Mouse (Mus musculus) neural tube, embryonic 14.5 days (tissue): ENCODE data around the gene Cdca5. TPM values are rescaled to one million over a fixed set of nuclear protein-coding genes. Genes with fewer than 3 reads are reported as not detected.

ENCODE experiments used
- ATAC-seq: fragments of 200-750 bp; cut with Nextera tagmentation; 2 replicates; pipeline ENCODE4 v1.8.0; 2017; ENCODE audit warnings: low read depth, mild to moderate bottlenecking, moderate TSS enrichment, moderate library complexity
- H3K27ac ChIP-seq: fragments of 300-500 bp; sonication (generic); 2 replicates; pipeline ENCODE4 v1.5.1; 2014; ENCODE audit warnings: low read depth, mild to moderate bottlenecking, control low read depth, low read length, moderate library complexity, mixed read lengths
- H3K27me3 ChIP-seq: fragments of 300-500 bp; sonication (generic); 2 replicates; pipeline ENCODE4 v1.6.1; 2014; ENCODE audit warnings: low read length; ENCODE audit not compliant: control insufficient read depth, insufficient read depth
- H3K36me3 ChIP-seq: fragments of 300-500 bp; sonication (generic); 2 replicates; pipeline ENCODE4 v1.6.1; 2014; ENCODE audit warnings: low read length, mixed read lengths; ENCODE audit not compliant: control insufficient read depth, insufficient read depth
- H3K4me1 ChIP-seq: fragments of 300-500 bp; sonication (generic); 2 replicates; pipeline ENCODE4 v1.6.1; 2014; ENCODE audit warnings: low read length; ENCODE audit not compliant: control insufficient read depth, insufficient read depth
- H3K4me2 ChIP-seq: fragments of 300-500 bp; sonication (generic); 2 replicates; pipeline ENCODE4 v1.6.1; 2014; ENCODE audit warnings: mild to moderate bottlenecking, low read depth, low read length, control low read depth
- H3K4me3 ChIP-seq: fragments of 300-500 bp; sonication (generic); 2 replicates; pipeline ENCODE4 v1.5.1; 2014; ENCODE audit warnings: low read depth, low read length, control low read depth, mixed read lengths
- H3K9ac ChIP-seq: fragments of 300-500 bp; sonication (generic); replicated peaks from 2 replicates; pipeline ENCODE4 v1.6.1; 2014; ENCODE audit warnings: low read depth, mild to moderate bottlenecking, control low read depth, low read length, mixed read lengths
- H3K9me3 ChIP-seq: fragments of 300-500 bp; sonication (generic); 2 replicates; pipeline ENCODE4 v1.6.1; 2016; ENCODE audit warnings: low read length; ENCODE audit not compliant: control insufficient read depth
- WGBS: fragments of 180-500 bp; shearing (Covaris S2); extraction: QIAGEN DNeasy Blood & Tissue Kit; methylation state at CpG from one replicate; pipeline ENCODE4 v1.1.7; 2014; 5-methylcytosine and 5-hydroxymethylcytosine counted together
- polyA plus RNA-seq: library from polyadenylated mRNA; unstranded; fragments of >200 nt; fragmentation: Nextera tagmentation; extraction: Ambion mirVana; gene quantifications from 2 replicates; pipeline ENCODE4 v1.2.1, GENCODE M21; 2014

Gene Cdca5
- polyA plus RNA-seq, 1 experiment from 2014 or later, result 3.0 TPM

GRCm38 (mm10) chr19:6082156-6082555, 2.6 kb upstream of the Cdca5 start, which contains the start of gene Gm28374:
TSS of gene Gm28374 (minus strand) at chr19:6082256.
- H3K4me3 ChIP-seq, result no peak within 1 kb of the TSS
- H3K27me3 ChIP-seq, result no peaks in the 10 kb centered on the region
- peaks cover 14% of the 10 kb centered on the region for H3K4me1 ChIP-seq
- 92% methylated on average over 9 of the region's 9 CpGs for WGBS
- H3K4me2 ChIP-seq, result no peak within 1 kb of the TSS
- peaks cover 18% of the 10 kb centered on the region for H3K36me3 ChIP-seq
- no peaks in the 10 kb centered on the region for H3K9me3 ChIP-seq
- no peak for ATAC-seq
- H3K27ac ChIP-seq, result no peak within 1 kb of the TSS
- H3K9ac ChIP-seq, result no peak within 1 kb of the TSS

- WGBS, result under 1% methylated on average over 17 of the region's 17 CpGs
- peak; percentile 69 for ATAC-seq
- H3K4me2 ChIP-seq, result peak overlapping the region; percentile 89
Observed at GRCm38 (mm10) chr19:6085417-6085879, 665 bp downstream of the Cdca5 start.

DNA sequence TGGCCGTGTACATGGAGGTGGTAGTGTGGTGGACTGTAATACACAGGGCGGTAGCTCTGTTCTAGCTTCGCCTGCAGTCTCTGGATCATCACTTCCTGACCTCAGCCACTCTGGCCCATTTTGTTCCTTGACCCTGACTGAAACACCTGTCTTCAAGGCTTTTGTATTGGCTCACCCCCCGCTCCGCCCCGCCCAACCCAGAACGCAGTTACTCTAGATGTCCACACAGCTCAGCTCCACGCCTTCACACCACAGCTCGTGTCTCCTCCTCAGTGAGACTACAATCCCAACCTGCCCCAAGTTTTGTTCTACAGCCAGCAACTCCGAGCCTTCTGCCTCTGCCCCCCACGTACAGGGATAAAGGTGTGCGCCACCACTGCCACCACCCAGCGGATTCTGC, 4.1 kb downstream of the Cdca5 start:
- no peaks in the 10 kb centered on the region for H3K9me3 ChIP-seq
- H3K4me3 ChIP-seq, result no peak overlapping the region
- H3K4me1 ChIP-seq, result peaks cover 8% of the 10 kb centered on the region
- H3K27me3 ChIP-seq, result no peaks in the 10 kb centered on the region
- H3K9ac ChIP-seq, result no peak overlapping the region
- 95% methylated on average over 13 of the region's 13 CpGs for WGBS
- H3K4me2 ChIP-seq, result no peak overlapping the region
- no peaks in the 10 kb centered on the region for H3K36me3 ChIP-seq
- no peak overlapping the region for H3K27ac ChIP-seq
- ATAC-seq, result no peak

More at GRCm38 (mm10) chr19:6085417-6085879, 665 bp downstream of the Cdca5 start:
- Histone ChIP-seq H3K4me1 (peaks cover 11% of the 10 kb centered on the region), H3K36me3 (peaks cover 13% of the 10 kb centered on the region), H3K9ac (no peak overlapping the region), H3K27me3 (no peaks in the 10 kb centered on the region), H3K9me3 (no peaks in the 10 kb centered on the region), H3K4me3 (peak overlapping the region; percentile 41), H3K27ac (no peak overlapping the region)

DNA sequence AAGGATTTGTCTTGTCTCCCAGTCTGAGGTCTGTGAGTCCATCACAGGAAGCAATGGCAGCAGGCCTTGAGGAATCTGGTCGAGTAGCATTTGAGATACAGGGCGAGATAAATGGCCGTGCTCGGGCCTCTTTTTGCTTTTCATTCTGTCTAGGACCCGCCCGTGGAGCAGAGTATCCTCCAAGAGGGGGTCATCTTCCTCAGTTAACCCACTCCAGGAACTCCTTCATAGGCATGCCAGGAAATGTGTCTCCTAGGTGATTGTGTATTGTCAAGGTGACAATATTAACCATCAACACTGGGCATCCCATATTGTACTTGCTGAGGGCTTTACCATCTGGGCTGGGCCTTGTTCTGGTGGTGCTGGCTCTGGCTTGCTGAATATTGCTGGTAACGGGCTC, 9.3 kb downstream of the Cdca5 start, which contains the start of gene AC131692.1:
Gene AC131692.1, plus strand, starts transcription at position 301 of the 400 bp plus-strand sequence.
- Histone ChIP-seq H3K36me3 (no peaks in the 10 kb centered on the region), H3K27me3 (no peaks in the 10 kb centered on the region), H3K4me2 (no peak within 1 kb of the TSS), H3K4me3 (no peak within 1 kb of the TSS), H3K27ac (no peak within 1 kb of the TSS), H3K4me1 (no peaks in the 10 kb centered on the region), H3K9ac (0 out of 2 replicates have a peak within 1 kb of the TSS, but pooled peaks have one; percentile 3), H3K9me3 (no peaks in the 10 kb centered on the region)
- ATAC-seq, result no peak
- WGBS, result 96% methylated on average over 7 of the region's 7 CpGs

GRCm38 (mm10) chr19:6097847-6098246, 13.1 kb downstream of the Cdca5 start:
- H3K9ac ChIP-seq, result no peak overlapping the region
- H3K9me3 ChIP-seq, result no peaks in the 10 kb centered on the region
- H3K27ac ChIP-seq, result no peak overlapping the region
- no peak for ATAC-seq
- WGBS, result 84% methylated on average over 3 of the region's 3 CpGs
- no peaks in the 10 kb centered on the region for H3K4me1 ChIP-seq
- H3K27me3 ChIP-seq, result no peaks in the 10 kb centered on the region
- H3K36me3 ChIP-seq, result no peaks in the 10 kb centered on the region
- no peak overlapping the region for H3K4me2 ChIP-seq
- H3K4me3 ChIP-seq, result no peak overlapping the region

DNA sequence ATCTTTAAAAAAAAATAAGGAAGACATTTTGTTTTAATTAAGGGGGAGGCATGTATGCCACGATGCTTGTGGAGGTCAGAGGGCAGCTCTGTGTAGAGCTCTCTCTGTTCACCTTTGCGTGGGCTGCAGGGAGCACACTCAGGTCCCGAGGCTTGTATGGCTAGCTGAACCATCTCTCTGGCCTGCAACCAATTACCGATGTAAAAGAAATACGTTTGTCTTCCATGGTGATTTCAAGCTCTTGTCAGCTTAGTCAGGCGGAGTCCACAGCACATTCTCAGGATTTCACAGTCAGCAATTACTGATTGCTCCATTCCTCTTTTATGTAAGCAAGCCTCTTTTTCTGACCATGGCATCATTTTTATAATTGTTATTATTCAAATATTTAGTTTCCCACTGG, 16.4 kb downstream of the Cdca5 start:
- no peak overlapping the region for H3K4me3 ChIP-seq
- 56% methylated on average over 6 of the region's 6 CpGs for WGBS
- H3K9ac ChIP-seq, result no peak overlapping the region
- H3K36me3 ChIP-seq, result no peaks in the 10 kb centered on the region
- no peak overlapping the region for H3K27ac ChIP-seq
- no peaks in the 10 kb centered on the region for H3K4me1 ChIP-seq
- H3K4me2 ChIP-seq, result no peak overlapping the region
- no peaks in the 10 kb centered on the region for H3K9me3 ChIP-seq
- no peak for ATAC-seq
- H3K27me3 ChIP-seq, result no peaks in the 10 kb centered on the region

- Histone ChIP-seq H3K4me2 (no peak overlapping the region), H3K4me1 (no peaks in the 10 kb centered on the region), H3K36me3 (no peaks in the 10 kb centered on the region), H3K27me3 (no peaks in the 10 kb centered on the region), H3K4me3 (no peak overlapping the region), H3K27ac (no peak overlapping the region), H3K9me3 (no peaks in the 10 kb centered on the region), H3K9ac (no peak overlapping the region)
- no peak for ATAC-seq
- WGBS, result 86% methylated on average over 6 of the region's 6 CpGs
Observed at GRCm38 (mm10) chr19:6102169-6102853, 17.5 kb downstream of the Cdca5 start.

GRCm38 (mm10) chr19:6104476-6104875, 19.7 kb downstream of the Cdca5 start:
- no peak overlapping the region for H3K4me2 ChIP-seq
- no peaks in the 10 kb centered on the region for H3K4me1 ChIP-seq
- no peak overlapping the region for H3K27ac ChIP-seq
- no peak overlapping the region for H3K4me3 ChIP-seq
- 89% methylated on average over 4 of the region's 4 CpGs for WGBS
- H3K27me3 ChIP-seq, result no peaks in the 10 kb centered on the region
- ATAC-seq, result no peak
- H3K9me3 ChIP-seq, result no peaks in the 10 kb centered on the region
- H3K36me3 ChIP-seq, result no peaks in the 10 kb centered on the region
- H3K9ac ChIP-seq, result no peak overlapping the region

DNA sequence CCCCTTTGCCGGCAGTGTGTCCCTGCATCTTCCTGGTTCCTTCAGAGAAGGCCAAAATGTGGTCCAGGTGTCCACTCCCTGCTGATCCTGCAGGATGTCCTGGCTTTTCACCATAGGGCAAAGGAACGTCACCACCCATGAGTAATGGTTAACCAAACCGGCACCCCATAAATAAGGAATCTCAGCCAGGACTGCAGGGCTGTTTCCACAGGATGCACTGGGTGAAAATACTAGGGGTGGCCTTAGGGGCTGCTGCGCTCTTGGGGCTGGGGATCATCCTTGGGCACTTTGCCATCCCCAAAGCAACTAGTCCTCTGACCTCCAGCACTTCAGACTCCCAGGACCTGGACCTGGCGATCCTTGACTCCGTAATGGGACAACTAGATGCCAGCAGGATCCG, 20.8 kb downstream of the Cdca5 start, which contains the start of gene Naaladl1:
Gene Naaladl1, plus strand, starts transcription at position 197 of the 400 bp plus-strand sequence.
- Histone ChIP-seq H3K4me2 (no peak within 1 kb of the TSS), H3K9me3 (no peaks in the 10 kb centered on the region), H3K4me1 (no peaks in the 10 kb centered on the region), H3K36me3 (no peaks in the 10 kb centered on the region), H3K27ac (no peak within 1 kb of the TSS), H3K9ac (no peak within 1 kb of the TSS), H3K27me3 (no peaks in the 10 kb centered on the region), H3K4me3 (no peak within 1 kb of the TSS)
- no peak for ATAC-seq
- 90% methylated on average over 7 of the region's 7 CpGs for WGBS
